Mouse (Mus musculus) gastrocnemius, adult 2 months (tissue): Measurements from ENCODE around the gene Tigit. TPM values are rescaled to one million over a fixed set of nuclear protein-coding genes. Genes with fewer than 3 reads are reported as not detected.

ENCODE experiments used
- DNase-seq: peaks from one replicate; pipeline ENCODE4 v3.0.0; 2022
- H3K27ac ChIP-seq: fragments of 200-600 bp; 2 replicates; pipeline ENCODE4 v1.8.1; 2022; ENCODE audit warnings: mild to moderate bottlenecking
- H3K4me3 ChIP-seq: fragments of 200-600 bp; 2 replicates; pipeline ENCODE4 v1.8.1; 2022; ENCODE audit warnings: mild to moderate bottlenecking, moderate library complexity
- CTCF ChIP-seq: fragments of 200-600 bp; IDR thresholded peaks from 2 replicates; pipeline ENCODE4 v1.8.1; 2022; ENCODE audit warnings: antibody characterized with exemption, mild to moderate bottlenecking, moderate library complexity
- intact Hi-C: fragments of 180-260 bp; cut with DNase I; formaldehyde crosslinking; loops from one replicate; pipeline ENCODE4 v1.15.1; 2025
- long read RNA-seq, 2 experiments: library from polyadenylated mRNA; stranded (forward); transcript quantifications; one replicate each; pipeline ENCODE4 v2.0.0; 2021
- total RNA-seq, 2 experiments: library from RNA; stranded (reverse); gene quantifications; 2 replicates each; pipeline ENCODE4 v1.2.3; 2021

Gene Tigit
- not detected for total RNA-seq
- long read RNA-seq, experiment 1, result 0 reads
- long read RNA-seq, experiment 2, result 0 reads

GRCm38 (mm10) chr16:43663978-43664579, at the start of gene Tigit:
TSS of gene Tigit (minus strand) at chr16:43664146.
- intact Hi-C loops, result no loop called here
- TF ChIP-seq CTCF, result no peak
- no peak for DNase-seq
- Histone ChIP-seq H3K27ac (no peak within 1 kb of the TSS), H3K4me3 (no peak within 1 kb of the TSS)

- no peak for DNase-seq
- no peak for TF ChIP-seq CTCF
- Histone ChIP-seq H3K27ac (no peak overlapping the region), H3K4me3 (no peak overlapping the region)
- intact Hi-C loops, result no loop called here
Measured at GRCm38 (mm10) chr16:43711361-43711760, 47.4 kb upstream of the Tigit start.

GRCm38 (mm10) chr16:43710651-43711050, 46.7 kb upstream of the Tigit start:
- TF ChIP-seq CTCF, result no peak
- peak; percentile 67 for DNase-seq
- peak overlapping the region; percentile 32 for H3K4me3 ChIP-seq
- intact Hi-C loops, result no loop called here
- H3K27ac ChIP-seq, result peak overlapping the region; percentile 40; the same call in 1 of the 2 replicates

GRCm38 (mm10) chr16:43710134-43710475, 46.2 kb upstream of the Tigit start:
- Histone ChIP-seq H3K4me3 (peak overlapping the region; percentile 32), H3K27ac (peak overlapping the region; percentile 40; the same call in 1 of the 2 replicates)
- no peak for DNase-seq
- TF ChIP-seq CTCF, result no peak
- intact Hi-C loops, result no loop called here

GRCm38 (mm10) chr16:43709432-43710133, 45.6 kb upstream of the Tigit start:
- TF ChIP-seq CTCF, result no peak
- intact Hi-C loops, result no loop called here
- no peak for DNase-seq
- 0 out of 2 replicates have a peak overlapping the region, but pooled peaks have one; percentile 11 for H3K4me3 ChIP-seq
- no peak overlapping the region for H3K27ac ChIP-seq

- DNase-seq, result no peak
- no peak overlapping the region for H3K27ac ChIP-seq
- no peak overlapping the region for H3K4me3 ChIP-seq
- intact Hi-C loops, result no loop called here
- no peak for TF ChIP-seq CTCF
Measured at GRCm38 (mm10) chr16:43709062-43709413, 45.1 kb upstream of the Tigit start.

- no peak overlapping the region for H3K27ac ChIP-seq
- intact Hi-C loops, result no loop called here
- DNase-seq, result no peak
- TF ChIP-seq CTCF, result no peak
- H3K4me3 ChIP-seq, result no peak overlapping the region
Measured at GRCm38 (mm10) chr16:43708335-43709061, 44.6 kb upstream of the Tigit start.

GRCm38 (mm10) chr16:43701765-43702504, 38.0 kb upstream of the Tigit start:
- intact Hi-C loops, result no loop called here
- no peak overlapping the region for H3K27ac ChIP-seq

GRCm38 (mm10) chr16:43700575-43700974, 36.6 kb upstream of the Tigit start:
- DNase-seq, result peak; percentile 23

More at GRCm38 (mm10) chr16:43701765-43702504, 38.0 kb upstream of the Tigit start:
- H3K4me3 ChIP-seq, result no peak overlapping the region
- no peak for DNase-seq
- no peak for TF ChIP-seq CTCF

GRCm38 (mm10) chr16:43698735-43699649, 35.0 kb upstream of the Tigit start:
- DNase-seq, result no peak
- TF ChIP-seq CTCF, result no peak
- Histone ChIP-seq H3K27ac (no peak overlapping the region), H3K4me3 (no peak overlapping the region)
- intact Hi-C loops, result no loop called here

More at GRCm38 (mm10) chr16:43700575-43700974, 36.6 kb upstream of the Tigit start:
- Histone ChIP-seq H3K4me3 (no peak overlapping the region), H3K27ac (no peak overlapping the region)
- intact Hi-C loops, result no loop called here
- no peak for TF ChIP-seq CTCF

- intact Hi-C loops, result no loop called here
- H3K4me3 ChIP-seq, result no peak overlapping the region
- no peak for DNase-seq
- no peak for TF ChIP-seq CTCF
- H3K27ac ChIP-seq, result no peak overlapping the region
Measured at GRCm38 (mm10) chr16:43697772-43698171, 33.8 kb upstream of the Tigit start.

GRCm38 (mm10) chr16:43695852-43696251, 31.9 kb upstream of the Tigit start:
- H3K4me3 ChIP-seq, result no peak overlapping the region
- H3K27ac ChIP-seq, result no peak overlapping the region
- no peak for DNase-seq
- intact Hi-C loops, result no loop called here
- TF ChIP-seq CTCF, result no peak
